Mouse (Mus musculus) cerebellum, adult (tissue): ENCODE measurements around the gene Syt3.

Source experiments
- ATAC-seq: cut with Nextera tagmentation; 2 replicates; pipeline ENCODE4 v1.9.2; 2017; ENCODE audit warnings: mild to moderate bottlenecking, moderate library complexity, mixed read lengths; ENCODE audit not compliant: insufficient number of reproducible peaks, low FRiP score, low TSS enrichment

Syt3 gene

DNA sequence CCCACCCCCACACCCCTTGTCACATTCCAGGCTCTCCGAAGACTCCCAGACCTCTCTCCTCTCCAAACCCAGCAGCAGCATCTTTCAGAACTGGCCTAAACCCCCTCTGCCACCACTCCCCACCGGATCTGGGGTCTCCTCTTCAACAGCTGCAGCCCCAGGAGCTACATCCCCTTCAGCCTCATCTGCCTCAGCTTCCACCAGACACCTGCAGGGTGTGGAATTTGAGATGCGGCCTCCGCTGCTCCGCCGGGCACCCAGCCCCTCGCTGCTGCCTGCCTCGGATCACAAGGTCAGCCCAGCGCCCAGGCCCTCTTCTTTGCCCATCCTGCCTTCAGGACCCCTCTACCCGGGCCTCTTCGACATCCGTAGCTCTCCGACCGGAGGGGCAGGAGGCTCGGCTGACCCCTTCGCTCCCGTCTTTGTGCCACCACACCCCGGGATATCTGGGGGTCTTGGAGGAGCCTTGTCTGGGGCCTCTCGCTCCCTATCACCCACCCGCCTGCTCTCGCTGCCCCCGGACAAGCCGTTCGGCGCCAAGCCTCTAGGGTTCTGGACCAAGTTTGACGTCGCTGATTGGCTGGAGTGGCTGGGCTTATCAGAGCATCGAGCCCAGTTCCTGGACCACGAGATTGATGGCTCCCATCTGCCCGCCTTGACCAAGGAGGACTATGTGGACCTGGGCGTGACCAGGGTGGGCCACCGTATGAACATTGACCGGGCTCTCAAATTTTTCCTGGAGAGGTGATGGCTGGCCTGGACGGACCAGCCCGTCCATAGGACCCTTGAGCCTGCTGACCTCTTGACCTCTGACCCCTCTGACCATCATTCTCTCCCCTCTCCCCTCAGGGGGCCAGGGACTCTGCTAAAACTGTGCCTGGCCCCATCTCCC, 27.1 kb upstream of the Syt3 start:
- ATAC-seq, result no peak

- no peak for ATAC-seq
Observed at GRCm38 (mm10) chr7:44357531-44357930, 26.4 kb upstream of the Syt3 start.

DNA sequence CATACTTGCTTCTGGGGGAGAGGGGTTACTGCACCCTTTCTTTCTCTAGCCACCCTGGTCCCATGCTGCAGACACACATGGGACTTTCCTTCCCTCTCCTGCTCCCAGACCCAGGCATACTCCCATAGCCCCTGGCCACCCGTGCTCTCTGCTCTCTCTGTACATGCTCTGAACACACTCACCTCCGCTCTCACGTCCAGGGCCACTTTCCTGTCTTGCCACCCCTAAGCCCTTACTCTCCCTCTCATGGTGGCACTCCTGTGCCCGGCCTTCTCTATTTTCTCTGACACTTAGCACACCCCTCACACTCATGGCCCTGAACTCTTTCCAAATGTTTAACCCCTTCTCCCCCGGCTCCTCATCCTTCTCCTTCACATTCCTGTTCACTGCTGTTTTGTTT, 25.9 kb upstream of the Syt3 start:
- no peak for ATAC-seq

GRCm38 (mm10) chr7:44358886-44359654, 24.8 kb upstream of the Syt3 start:
- ATAC-seq, result no peak

DNA sequence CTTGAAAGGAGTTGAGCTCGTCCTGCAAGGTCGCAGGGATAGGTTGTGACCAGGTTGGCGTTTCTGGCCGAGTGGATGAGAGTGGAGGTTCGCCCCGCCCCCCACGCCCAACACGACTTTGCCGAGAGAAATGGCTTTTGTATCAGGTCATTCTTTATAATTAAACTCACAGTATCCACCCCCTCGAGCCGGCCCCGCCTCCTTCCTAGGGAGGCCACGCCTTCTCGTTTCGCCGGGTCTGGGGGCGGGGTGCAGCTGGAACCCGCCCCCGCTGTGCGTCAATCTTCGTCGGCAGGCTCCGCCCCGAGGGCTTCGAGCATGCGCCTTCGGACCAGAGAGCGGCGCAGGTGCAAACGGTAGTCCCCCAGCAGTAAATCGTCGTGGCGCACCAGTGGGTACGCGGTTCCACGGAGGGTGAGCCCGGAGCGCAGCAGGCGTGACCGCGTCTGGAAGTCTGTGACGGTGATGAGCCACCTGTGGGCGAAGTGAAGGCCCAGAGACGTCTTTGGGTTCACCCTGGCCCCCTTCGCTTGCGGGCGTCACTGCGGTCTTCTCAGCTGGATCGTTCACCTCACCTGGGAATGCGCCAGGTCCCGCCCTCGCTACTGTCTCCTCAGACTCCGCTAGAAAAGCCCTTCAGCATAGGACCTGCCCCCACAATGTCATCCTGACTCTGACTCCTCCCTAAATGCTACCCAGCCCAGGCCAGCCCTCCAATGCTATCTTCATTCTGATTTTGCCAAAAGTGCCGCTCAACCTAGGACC, 23.8 kb upstream of the Syt3 start:
- ATAC-seq, result peak; percentile 69

- ATAC-seq, result peak; percentile 8; the same call in 1 of the 2 replicates
Observed at GRCm38 (mm10) chr7:44360792-44361301, 23.1 kb upstream of the Syt3 start.

- no peak for ATAC-seq
Observed at GRCm38 (mm10) chr7:44372678-44373077, 11.2 kb upstream of the Syt3 start.

DNA sequence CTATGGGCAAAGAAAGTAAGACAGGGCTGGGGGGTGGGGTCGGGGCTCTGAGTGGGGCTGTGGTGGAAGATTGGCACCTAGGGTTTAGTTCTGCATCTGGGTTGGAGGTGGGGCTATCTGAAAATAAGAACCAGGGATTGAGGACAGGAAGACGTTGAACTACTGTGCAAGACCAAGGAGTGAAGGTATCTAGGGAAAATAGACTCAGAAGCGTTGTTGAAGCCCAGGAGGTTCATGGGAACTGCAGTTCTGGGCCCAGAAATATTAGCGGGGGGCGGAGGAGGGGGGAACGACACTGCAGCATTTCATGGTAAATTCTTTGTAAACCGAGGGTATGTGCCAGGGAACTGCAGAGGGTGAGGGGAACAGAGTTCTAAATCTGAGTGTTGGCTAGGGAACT, 10.4 kb upstream of the Syt3 start:
- peak; percentile 32; the same call in 1 of the 2 replicates for ATAC-seq

DNA sequence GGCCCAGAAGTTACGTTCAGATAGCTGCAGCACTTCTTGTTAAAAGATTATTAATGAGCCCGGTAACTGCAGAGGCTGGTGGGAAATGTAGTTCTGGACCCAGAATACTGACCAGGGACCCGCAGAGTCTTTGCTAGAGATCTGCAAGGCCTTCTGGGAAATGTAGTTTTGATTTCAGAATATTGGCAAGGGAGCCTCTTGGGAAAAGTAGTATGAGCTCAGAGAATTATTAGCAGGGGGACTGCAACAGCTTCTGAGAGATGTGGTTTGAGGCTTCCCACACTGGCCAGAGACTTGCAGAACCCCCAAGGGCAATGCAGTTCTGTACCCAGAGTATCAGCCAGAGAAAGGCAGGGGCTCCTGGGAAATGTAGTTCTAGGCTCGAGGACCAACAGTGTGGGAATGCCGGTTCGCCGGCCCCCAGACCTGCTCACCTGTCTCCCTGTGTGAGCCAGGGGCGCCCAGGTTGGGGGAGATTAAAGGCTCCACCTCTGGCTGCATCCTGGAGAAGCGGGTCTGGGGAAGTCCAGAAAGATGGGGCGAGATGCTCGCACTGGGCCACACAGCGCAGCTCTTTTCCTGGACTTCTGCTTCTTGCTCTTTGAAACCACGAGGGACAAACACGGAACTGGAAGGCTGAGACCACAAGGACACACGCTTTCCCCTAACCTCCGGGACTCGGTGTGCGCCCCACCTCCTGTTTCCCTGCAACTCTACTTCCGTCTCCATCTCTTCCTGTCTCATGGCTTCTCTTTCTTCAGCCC, 9.8 kb upstream of the Syt3 start:
- ATAC-seq, result peak; percentile 94

- ATAC-seq, result no peak
Observed at GRCm38 (mm10) chr7:44374756-44375155, 9.1 kb upstream of the Syt3 start.

DNA sequence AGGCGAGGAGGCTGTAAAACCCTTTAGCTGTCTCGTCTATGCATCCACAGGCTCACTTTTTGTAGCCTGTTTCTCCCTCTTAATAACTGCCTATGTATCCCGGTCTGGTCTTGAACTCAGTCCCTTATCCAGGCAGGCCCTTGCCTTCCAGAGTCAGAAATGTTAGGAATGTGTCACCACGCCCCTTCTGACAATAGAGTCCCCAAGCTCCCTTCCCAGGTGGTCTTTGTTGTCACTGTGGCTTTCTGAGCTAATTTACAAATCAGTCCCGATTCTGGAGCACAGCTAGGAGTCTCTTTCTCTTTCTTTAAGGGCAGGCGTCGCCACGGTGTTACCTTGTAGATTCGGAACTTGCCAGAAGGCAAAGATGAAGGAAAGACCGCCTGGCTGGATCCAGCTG, 8.7 kb upstream of the Syt3 start:
- no peak for ATAC-seq

- ATAC-seq, result no peak
Observed at GRCm38 (mm10) chr7:44375793-44376192, 8.1 kb upstream of the Syt3 start.

DNA sequence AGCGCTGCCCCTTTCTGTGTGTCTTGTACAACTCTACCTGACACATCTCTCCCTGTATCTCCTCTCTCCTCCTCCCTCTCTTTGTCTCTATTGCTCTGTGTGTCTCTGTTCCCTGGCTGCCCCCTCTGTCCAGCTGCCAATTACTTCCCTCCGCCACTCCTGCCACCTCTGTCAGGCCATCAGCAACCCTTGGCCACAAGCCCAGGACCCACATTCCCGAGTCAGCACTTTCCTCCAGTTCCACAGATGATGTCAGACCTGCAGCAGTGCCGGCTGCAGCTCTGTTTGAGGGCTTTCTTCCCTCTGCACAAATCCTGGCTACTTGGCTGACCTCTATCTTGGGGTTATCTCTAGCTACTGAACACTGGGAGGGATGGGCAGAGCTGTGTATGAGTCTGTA, 5.6 kb upstream of the Syt3 start:
- ATAC-seq, result no peak

DNA sequence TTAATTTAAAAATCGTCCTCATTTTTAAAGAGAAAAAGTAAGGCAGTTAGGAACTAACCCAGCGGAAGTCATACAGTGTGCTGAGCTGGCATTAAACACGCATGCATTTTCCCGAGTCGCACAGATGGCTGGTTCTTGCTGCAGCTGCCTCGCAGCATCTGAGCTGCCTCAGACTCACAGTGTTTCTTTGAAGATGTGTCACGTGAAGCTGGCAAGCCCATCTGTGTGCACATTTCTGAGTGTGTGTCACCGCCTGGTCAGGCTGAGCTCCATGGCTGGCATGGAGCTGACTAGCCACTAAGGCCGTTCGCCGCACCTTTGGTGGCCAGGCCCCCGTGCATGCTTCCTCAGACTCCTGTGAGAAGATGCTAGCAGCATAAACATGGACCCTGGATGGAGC, 1.4 kb upstream of the Syt3 start:
- ATAC-seq, result no peak

GRCm38 (mm10) chr7:44384716-44385059, 786 bp downstream of the Syt3 start:
- ATAC-seq, result peak; percentile 32; the same call in 1 of the 2 replicates

DNA sequence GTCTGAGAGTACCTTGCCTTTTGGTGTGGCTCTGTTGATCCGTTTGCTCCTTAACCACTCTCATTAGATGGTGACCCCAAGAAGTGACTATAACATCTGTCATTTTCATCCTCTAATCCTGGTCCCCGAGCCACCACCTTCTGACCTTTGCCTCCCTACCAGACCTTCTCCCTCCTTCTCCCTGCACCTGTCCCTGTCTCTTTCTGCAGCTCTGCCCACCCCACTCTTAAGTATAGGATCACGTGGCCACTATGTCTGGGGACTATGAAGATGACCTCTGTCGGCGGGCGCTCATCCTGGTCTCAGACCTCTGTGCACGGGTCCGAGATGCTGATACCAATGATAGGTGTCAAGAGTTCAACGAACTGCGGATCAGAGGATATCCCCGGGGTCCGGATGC, 1.8 kb downstream of the Syt3 start, which contains the start of gene 1700008O03Rik:
Gene 1700008O03Rik, minus strand, starts transcription at position 101 of the 400 bp plus-strand sequence.
- ATAC-seq, result no peak

DNA sequence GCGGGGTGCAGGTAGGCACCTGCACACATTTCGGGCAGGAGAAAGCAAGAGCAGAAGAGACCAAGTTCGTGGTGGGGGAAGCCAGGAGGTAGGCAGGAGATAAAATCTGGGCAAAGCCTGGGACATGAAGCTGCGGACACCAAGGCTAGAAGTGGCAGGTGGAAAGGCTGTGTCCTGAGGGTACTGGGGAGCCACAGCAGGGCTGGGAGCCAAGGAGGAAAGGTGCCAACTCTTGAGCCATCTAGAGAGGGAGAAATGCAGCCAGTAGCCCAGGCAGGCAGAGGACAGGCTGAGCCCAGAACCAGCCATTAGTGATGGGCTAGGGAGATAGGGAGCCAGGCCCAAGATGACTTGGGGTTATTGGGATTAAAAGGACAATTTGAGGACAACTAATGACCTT, 7.9 kb downstream of the Syt3 start:
- peak; percentile 79; the same call in 1 of the 2 replicates for ATAC-seq

GRCm38 (mm10) chr7:44392341-44392740, 8.4 kb downstream of the Syt3 start:
- ATAC-seq, result no peak

DNA sequence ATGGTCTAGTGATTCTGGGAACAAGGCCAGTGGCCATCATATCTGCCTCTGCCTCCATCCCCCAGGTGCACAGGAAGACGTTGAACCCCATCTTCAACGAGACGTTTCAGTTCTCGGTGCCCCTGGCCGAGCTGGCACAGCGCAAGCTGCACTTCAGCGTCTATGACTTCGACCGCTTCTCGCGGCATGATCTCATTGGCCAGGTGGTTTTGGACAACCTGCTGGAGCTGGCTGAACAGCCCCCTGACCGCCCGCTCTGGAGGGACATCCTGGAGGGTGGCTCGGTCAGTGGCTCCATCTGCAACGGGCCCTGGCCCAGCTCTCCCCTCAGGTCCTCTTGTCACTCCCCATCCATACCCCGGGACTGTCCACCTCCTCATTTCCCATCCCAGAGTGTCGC, 9.4 kb downstream of the Syt3 start:
- ATAC-seq, result no peak

DNA sequence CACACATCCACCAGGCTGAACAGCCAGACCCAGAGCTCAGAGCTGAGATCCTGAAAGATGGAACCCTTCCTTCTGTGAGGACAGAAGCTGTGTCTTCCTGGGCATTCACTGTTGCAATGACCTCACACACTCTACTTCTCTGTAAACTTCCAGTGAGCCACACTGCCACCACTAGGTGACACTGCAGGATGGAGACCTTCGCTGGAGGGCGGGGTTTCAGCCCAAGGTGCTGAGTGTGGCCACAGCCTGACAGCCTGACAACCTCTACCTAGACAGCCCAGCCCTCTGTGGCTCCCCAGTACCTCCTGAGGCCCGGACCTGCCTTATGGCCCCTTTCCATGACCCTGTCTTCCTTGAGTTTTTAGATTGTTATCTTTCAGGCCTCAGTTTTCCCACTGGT, 14.7 kb downstream of the Syt3 start:
- ATAC-seq, result peak; percentile 51; the same call in 1 of the 2 replicates
